Mouse (Mus musculus): Measurements from ENCODE around the gene Traip. TPM values are rescaled to one million over a fixed set of nuclear protein-coding genes. Genes with fewer than 3 reads are reported as not detected.

Gene Traip
- 29.4 and 29.6 TPM in 2 replicates for polyA plus RNA-seq (2016; fragmentation: Nextera tagmentation; extraction: Ambion mirVana)

DNA sequence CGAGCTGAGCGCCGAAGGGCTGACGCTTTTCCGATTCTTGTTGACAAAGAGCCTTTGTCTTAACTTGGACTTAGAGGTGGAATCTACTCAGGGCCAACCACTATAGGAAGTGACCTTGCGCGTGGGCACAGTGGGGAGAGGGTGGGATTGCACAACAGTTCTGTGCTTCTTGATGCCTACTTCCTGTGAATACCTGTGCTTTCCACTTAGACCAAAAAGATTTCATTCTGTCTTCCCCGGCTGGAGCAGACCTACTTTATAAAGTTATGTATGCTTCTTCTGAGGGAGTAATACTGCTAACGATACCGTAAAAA lies at the start of gene Traip:
Traip (plus strand) TSS at position 215 of the 314 bp plus-strand sequence.
- peaks cover 12% of the 10 kb centered on the region for H3K4me1 ChIP-seq
- ATAC-seq (ENCODE audit: insufficient number of reproducible peaks, insufficient read depth, low FRiP score, low TSS enrichment), result no peak
- H3K4me3 ChIP-seq, result peak within 1 kb of the TSS; percentile 78
- H3K27me3 ChIP-seq, result no peaks in the 10 kb centered on the region
- peak within 1 kb of the TSS; percentile 64 for H3K9ac ChIP-seq
- H3K9me3 ChIP-seq, result no peaks in the 10 kb centered on the region
- peak within 1 kb of the TSS; percentile 63; the same call in 1 of the 2 replicates for H3K27ac ChIP-seq
- H3K36me3 ChIP-seq, result no peaks in the 10 kb centered on the region
- 83% methylated on average over 10 of the region's 10 CpGs for WGBS
- H3K4me2 ChIP-seq (replicated peaks), result peak within 1 kb of the TSS; percentile 78

DNA sequence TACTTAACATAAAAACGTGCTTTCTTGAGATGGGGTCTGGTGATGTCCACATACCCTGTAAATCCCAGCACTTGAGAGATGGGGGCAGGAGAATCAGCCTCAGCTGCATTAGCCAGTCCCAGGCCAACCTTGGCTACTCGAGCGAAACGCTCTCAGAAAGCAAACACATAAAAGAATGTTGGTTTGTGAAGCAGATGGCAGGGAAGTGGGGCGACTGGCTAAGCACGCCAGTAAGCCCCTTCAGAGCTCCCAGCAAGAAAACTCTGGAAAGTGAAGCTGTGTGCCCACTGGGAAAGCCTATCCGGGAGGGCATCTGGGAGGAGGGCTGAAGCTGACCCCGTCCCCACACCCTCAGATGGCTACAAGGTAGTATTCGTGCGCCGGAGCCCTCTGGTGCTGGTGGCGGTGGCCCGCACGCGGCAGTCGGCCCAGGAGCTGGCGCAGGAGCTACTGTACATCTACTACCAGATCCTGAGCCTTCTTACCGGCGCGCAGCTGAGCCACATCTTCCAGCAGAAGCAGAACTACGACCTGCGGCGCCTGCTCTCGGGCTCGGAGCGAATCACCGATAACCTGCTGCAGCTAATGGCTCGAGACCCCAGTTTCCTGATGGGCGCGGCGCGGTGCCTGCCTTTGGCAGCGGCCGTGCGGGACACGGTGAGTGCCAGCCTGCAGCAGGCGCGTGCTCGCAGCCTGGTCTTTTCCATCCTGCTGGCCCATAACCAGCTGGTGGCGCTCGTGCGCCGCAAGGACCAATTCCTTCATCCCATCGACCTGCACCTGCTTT lies 48.9 kb upstream of the Traip start:
- no peaks in the 10 kb centered on the region for H3K9me3 ChIP-seq
- H3K36me3 ChIP-seq, result peaks cover 16% of the 10 kb centered on the region
- no peak overlapping the region for H3K27ac ChIP-seq
- ATAC-seq (ENCODE audit: insufficient number of reproducible peaks, insufficient read depth, low FRiP score, low TSS enrichment), result 0 out of 2 replicates have a peak, but pooled peaks have one; percentile 30
- H3K4me3 ChIP-seq, result peak overlapping the region; percentile 28
- peak overlapping the region; percentile 40 for H3K9ac ChIP-seq
- H3K4me1 ChIP-seq, result peaks cover 7% of the 10 kb centered on the region
- H3K27me3 ChIP-seq, result peaks cover 23% of the 10 kb centered on the region
- 6% methylated on average over 44 of the region's 44 CpGs for WGBS
- peak overlapping the region; percentile 61 for H3K4me2 ChIP-seq (replicated peaks)

DNA sequence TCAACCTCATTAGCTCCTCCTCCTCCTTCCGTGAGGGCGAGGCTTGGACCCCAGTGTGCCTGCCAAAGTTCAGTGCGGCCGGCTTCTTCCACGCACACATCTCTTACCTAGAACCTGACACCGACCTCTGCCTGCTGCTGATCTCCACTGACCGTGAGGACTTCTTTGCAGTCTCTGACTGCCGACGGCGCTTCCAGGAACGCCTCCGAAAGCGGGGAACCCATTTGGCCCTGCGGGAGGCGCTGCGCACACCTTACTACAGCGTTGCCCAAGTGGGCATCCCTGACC lies 48.4 kb upstream of the Traip start:
- peaks cover 23% of the 10 kb centered on the region for H3K27me3 ChIP-seq
- no peaks in the 10 kb centered on the region for H3K9me3 ChIP-seq
- no peak overlapping the region for H3K27ac ChIP-seq
- WGBS, result 10% methylated on average over 17 of the region's 17 CpGs
- peak overlapping the region; percentile 28; the same call in 1 of the 2 replicates for H3K4me3 ChIP-seq
- peaks cover 16% of the 10 kb centered on the region for H3K36me3 ChIP-seq
- H3K9ac ChIP-seq, result peak overlapping the region; percentile 40; the same call in 1 of the 2 replicates
- ATAC-seq (ENCODE audit: insufficient number of reproducible peaks, insufficient read depth, low FRiP score, low TSS enrichment), result no peak
- peak overlapping the region; percentile 61 for H3K4me2 ChIP-seq (replicated peaks)
- peaks cover 12% of the 10 kb centered on the region for H3K4me1 ChIP-seq

DNA sequence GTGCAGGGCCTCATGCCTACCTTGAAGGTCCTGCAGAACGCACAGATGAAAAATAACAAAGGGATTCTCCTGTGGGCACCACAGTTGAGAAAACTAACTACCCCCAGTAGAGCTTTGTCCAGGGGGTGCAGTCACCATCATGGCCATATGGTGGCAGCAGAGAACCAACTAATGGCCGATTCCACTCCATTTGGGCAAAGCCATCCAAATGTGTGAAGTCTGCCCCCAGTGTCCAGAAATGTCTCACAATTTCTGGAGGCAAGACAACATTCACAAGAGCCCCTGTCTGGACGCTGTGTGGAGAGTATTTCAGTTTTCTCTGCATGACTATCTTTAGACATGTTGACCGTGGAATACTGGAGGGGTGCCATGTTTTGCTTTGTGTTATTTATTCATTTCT lies 45.2 kb upstream of the Traip start:
- WGBS, result 6% methylated on average over 4 of the region's 4 CpGs
- no peak overlapping the region for H3K9ac ChIP-seq
- peaks cover 20% of the 10 kb centered on the region for H3K27me3 ChIP-seq
- H3K4me1 ChIP-seq, result peaks cover 37% of the 10 kb centered on the region
- H3K27ac ChIP-seq, result no peak overlapping the region
- H3K4me3 ChIP-seq, result no peak overlapping the region
- H3K4me2 ChIP-seq (replicated peaks), result no peak overlapping the region
- H3K36me3 ChIP-seq, result peaks cover 16% of the 10 kb centered on the region
- ATAC-seq (ENCODE audit: insufficient number of reproducible peaks, insufficient read depth, low FRiP score, low TSS enrichment), result no peak
- no peaks in the 10 kb centered on the region for H3K9me3 ChIP-seq

DNA sequence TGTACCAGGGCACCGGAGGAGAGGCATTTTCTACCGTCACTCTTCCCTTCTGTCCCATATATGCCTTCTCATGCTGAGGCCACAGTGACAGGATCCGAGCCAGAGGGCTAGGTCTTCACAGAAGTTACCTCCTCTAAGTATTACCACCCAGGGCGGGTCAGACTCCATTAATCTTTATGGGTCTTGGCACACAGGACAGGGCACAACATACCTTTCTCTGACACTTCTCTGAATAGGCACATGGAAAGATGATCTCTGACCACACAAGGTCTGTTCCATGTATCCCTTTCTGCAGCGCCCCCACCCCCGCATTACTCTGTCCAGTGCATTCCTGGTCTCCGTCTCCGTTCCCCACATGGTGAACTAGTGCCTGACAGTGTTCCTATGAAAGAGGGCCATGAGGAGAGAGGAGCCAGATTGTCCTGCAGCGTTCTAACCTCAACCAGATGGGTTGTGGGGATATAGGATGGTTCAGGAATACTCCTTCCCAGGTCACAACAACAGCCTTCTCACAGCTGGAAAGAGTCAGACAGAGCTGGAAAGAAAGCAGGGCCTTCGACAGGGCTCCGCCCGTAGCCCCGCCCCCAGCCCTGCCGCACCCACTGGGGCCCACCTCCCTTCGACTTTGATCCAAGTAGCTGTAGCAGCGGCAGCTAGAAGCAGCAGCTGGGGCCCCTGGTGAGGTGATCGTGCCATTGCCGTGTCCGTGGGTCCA lies 43.5 kb upstream of the Traip start, which contains the start of gene Mst1r:
Mst1r (plus strand) TSS at position 622 of the 715 bp plus-strand sequence.
- Histone ChIP-seq H3K36me3 (peaks cover 11% of the 10 kb centered on the region; the same call in 1 of the 2 replicates), H3K9ac (peak within 1 kb of the TSS; percentile 22), H3K9me3 (no peaks in the 10 kb centered on the region), H3K27ac (peak within 1 kb of the TSS; percentile 56), H3K4me2 (replicated peaks) (peak within 1 kb of the TSS; percentile 69), H3K27me3 (peaks cover 5% of the 10 kb centered on the region; the same call in 1 of the 2 replicates), H3K4me1 (peaks cover 31% of the 10 kb centered on the region), H3K4me3 (peak within 1 kb of the TSS; percentile 33)
- WGBS, result 16% methylated on average over 19 of the region's 19 CpGs
- ATAC-seq (ENCODE audit: insufficient number of reproducible peaks, insufficient read depth, low FRiP score, low TSS enrichment), result peak; percentile 76

DNA sequence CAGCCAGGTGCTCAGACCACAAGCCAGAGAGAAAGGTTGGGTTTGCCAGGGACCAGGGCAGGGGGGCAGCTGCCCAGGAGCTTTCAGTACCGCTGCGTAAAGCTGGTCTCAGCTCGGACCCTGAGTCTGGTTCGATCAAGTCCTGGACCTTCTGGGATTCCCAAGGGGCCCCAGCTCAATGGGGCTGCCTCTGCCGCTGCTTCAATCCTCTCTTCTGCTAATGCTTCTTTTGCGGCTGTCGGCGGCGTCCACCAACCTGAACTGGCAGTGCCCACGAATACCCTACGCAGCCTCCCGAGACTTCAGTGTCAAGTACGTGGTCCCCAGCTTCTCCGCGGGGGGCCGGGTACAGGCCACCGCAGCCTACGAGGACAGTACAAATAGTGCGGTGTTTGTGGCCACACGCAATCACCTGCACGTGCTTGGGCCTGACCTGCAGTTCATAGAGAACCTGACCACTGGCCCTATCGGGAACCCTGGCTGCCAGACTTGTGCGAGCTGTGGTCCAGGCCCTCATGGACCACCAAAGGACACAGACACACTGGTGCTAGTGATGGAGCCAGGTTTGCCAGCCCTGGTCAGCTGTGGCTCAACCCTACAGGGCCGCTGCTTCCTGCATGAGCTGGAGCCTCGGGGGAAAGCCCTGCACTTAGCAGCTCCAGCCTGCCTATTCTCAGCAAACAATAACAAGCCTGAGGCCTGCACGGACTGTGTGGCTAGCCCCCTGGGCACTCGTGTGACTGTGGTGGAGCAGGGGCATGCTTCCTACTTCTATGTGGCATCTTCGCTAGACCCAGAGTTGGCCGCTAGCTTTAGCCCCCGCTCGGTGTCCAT lies 42.8 kb upstream of the Traip start:
- ATAC-seq (ENCODE audit: insufficient number of reproducible peaks, insufficient read depth, low FRiP score, low TSS enrichment), result no peak; the same call in 1 of the 2 replicates
- 50% methylated on average over 31 of the region's 31 CpGs for WGBS
- peaks cover 8% of the 10 kb centered on the region; the same call in 1 of the 2 replicates for H3K36me3 ChIP-seq
- peak overlapping the region; percentile 22 for H3K9ac ChIP-seq
- H3K4me3 ChIP-seq, result peak overlapping the region; percentile 33
- H3K4me1 ChIP-seq, result peaks cover 31% of the 10 kb centered on the region
- peak overlapping the region; percentile 69 for H3K4me2 ChIP-seq (replicated peaks)
- no peaks in the 10 kb centered on the region for H3K9me3 ChIP-seq
- H3K27ac ChIP-seq, result peak overlapping the region; percentile 56
- no peaks in the 10 kb centered on the region for H3K27me3 ChIP-seq

DNA sequence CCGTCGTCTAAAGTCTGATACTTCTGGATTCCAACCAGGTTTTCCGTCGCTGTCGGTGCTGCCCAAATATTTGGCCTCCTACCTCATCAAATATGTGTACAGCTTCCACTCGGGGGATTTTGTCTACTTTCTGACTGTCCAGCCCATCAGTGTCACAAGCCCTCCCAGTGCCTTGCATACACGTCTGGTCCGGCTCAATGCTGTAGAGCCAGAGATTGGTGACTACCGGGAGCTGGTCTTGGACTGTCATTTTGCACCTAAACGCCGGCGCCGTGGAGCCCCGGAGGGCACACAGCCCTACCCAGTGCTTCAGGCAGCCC lies 42.2 kb upstream of the Traip start:
- H3K4me3 ChIP-seq, result no peak overlapping the region
- peak overlapping the region; percentile 31 for H3K4me2 ChIP-seq (replicated peaks)
- no peaks in the 10 kb centered on the region for H3K27me3 ChIP-seq
- WGBS, result 81% methylated on average over 14 of the region's 14 CpGs
- no peak overlapping the region for H3K9ac ChIP-seq
- peaks cover 2% of the 10 kb centered on the region; the same call in 1 of the 2 replicates for H3K36me3 ChIP-seq
- ATAC-seq (ENCODE audit: insufficient number of reproducible peaks, insufficient read depth, low FRiP score, low TSS enrichment), result no peak
- no peak overlapping the region for H3K27ac ChIP-seq
- H3K9me3 ChIP-seq, result no peaks in the 10 kb centered on the region
- H3K4me1 ChIP-seq, result peaks cover 31% of the 10 kb centered on the region

DNA sequence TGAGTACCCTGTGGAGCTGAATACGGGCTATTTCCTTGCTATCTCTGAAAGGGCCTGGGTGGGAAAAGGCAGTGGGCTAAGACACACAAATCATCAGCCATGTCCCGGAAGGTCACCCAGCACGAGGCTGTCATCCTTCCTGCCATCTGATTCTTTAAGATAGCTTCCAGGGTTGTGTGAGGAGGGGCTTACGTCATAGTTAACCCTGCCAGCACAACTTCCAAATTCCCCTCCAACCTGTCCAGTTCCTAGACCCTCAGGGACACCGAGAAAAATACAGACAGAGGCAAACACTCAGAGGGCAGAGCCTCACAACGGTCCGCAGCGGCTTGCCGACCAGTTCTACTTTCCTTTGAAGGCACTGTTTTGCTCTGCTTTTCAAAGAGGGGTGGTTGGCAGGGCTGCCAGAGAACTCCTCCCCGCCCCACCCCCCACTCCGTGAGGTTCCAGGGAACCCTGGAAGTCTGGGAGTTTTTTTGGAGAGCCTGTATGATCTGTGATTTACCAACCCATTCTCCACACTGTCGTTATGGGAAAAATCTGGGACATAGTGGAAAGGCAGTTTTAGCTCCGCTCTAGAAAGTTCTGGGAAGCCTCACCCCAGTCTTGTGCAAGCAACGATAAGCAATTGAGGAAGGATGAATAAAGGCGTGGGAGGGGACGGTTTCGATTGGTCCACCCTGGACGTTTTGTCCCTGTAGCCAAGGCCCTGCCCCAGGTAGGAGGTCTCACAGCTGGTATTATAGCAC lies 41.4 kb upstream of the Traip start:
- Histone ChIP-seq H3K4me3 (no peak overlapping the region), H3K36me3 (no peaks in the 10 kb centered on the region), H3K27me3 (no peaks in the 10 kb centered on the region), H3K9me3 (no peaks in the 10 kb centered on the region), H3K4me2 (replicated peaks) (peak overlapping the region; percentile 31), H3K4me1 (peaks cover 31% of the 10 kb centered on the region), H3K27ac (no peak overlapping the region), H3K9ac (no peak overlapping the region)
- 40% methylated on average over 18 of the region's 18 CpGs for WGBS
- ATAC-seq (ENCODE audit: insufficient number of reproducible peaks, insufficient read depth, low FRiP score, low TSS enrichment), result no peak

DNA sequence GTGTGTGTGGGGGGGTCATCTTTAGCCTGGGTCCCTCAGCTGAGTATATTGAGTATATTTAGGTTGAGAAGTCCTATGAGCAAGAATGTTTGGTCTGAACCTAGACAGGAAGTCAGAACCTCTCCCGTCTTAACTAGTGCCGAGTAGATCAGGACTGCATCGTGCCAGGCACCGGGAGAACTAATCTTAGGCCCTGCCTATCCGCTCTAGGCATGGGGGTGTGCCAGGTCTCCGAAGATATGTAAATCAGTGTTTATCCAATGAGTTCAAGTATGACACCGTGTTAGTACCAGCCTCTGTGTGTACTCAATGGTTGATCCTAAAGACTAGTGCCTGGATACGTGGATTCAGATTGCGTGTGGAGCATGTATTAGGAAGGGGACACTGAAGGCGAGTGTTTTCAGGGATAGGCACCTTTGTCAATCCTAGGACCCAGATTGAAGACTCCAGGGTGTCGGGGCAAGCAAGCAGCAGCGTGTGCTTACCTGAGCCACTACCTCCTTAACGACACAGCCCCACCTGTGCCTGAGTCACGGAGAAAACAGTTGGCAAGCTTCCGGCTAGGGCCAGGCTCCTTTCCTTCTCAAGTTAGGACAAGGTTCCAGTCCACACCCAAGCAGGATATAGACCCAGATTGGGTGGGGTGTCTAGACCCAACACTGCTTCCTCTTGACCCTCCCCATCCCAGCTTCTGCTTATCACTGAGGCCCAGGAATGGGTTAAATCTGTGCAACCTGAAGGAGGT lies 39.7 kb upstream of the Traip start:
- no peak for ATAC-seq (ENCODE audit: insufficient number of reproducible peaks, insufficient read depth, low FRiP score, low TSS enrichment)
- Histone ChIP-seq H3K27ac (no peak overlapping the region), H3K9me3 (no peaks in the 10 kb centered on the region), H3K4me1 (peaks cover 31% of the 10 kb centered on the region), H3K9ac (no peak overlapping the region), H3K36me3 (no peaks in the 10 kb centered on the region), H3K4me2 (replicated peaks) (no peak overlapping the region), H3K27me3 (no peaks in the 10 kb centered on the region), H3K4me3 (no peak overlapping the region)
- 87% methylated on average over 15 of the region's 15 CpGs for WGBS

DNA sequence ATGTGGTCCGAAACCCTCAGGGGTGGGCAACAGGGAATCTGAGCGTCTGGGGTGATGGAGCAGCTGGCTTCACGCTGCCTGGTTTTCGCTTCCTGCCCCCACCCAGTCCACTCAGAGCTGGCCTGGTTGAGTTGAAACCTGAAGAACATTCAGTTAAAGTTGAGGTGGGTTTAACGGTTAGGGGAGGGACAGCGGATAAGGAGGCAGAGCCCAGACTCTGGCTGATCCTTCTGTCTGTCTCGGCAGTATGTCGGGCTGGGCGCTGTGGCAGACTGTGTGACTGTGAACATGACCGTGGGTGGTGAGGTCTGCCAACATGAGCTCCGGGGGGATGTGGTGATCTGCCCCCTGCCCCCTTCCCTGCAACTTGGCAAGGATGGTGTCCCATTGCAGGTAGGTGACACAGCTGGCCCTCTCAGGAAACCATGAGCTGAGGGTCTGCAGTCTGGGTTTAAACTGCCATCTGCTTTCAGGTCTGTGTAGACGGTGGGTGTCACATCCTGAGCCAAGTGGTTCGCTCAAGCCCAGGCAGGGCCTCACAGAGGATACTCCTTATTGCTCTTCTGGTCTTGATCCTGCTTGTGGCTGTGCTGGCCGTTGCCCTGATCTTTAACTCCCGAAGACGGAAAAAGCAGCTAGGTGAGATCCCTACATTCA lies 35.0 kb upstream of the Traip start:
- H3K27ac ChIP-seq, result no peak overlapping the region
- no peak overlapping the region for H3K9ac ChIP-seq
- no peaks in the 10 kb centered on the region for H3K9me3 ChIP-seq
- 78% methylated on average over 16 of the region's 16 CpGs for WGBS
- H3K4me2 ChIP-seq (replicated peaks), result no peak overlapping the region
- no peaks in the 10 kb centered on the region; the same call in 1 of the 2 replicates for H3K36me3 ChIP-seq
- H3K4me3 ChIP-seq, result no peak overlapping the region
- no peaks in the 10 kb centered on the region for H3K27me3 ChIP-seq
- no peak for ATAC-seq (ENCODE audit: insufficient number of reproducible peaks, insufficient read depth, low FRiP score, low TSS enrichment)
- H3K4me1 ChIP-seq, result peaks cover 9% of the 10 kb centered on the region

All from embryonic facial prominence, embryonic 12.5 days (tissue).